Mouse (Mus musculus) left cerebral cortex, postnatal 4 days (tissue): Measurements from ENCODE around the gene Tacc2. TPM values are rescaled to one million over a fixed set of nuclear protein-coding genes. Genes with fewer than 3 reads are reported as not detected.
"Not testable (repeated sequence)": the region's sequence is repeated elsewhere in the genome, so short reads cannot be mapped to it uniquely, and the experiment has no call there.

Experiments
- DNase-seq: peaks from one replicate; pipeline ENCODE4 v3.0.0-alpha.2; 2022
- intact Hi-C: fragments of 180-260 bp; cut with DNase I; formaldehyde crosslinking; loops from one replicate; pipeline ENCODE4 v1.15.1; 2025
- total RNA-seq, 2 experiments: library from RNA; stranded (reverse); gene quantifications; 2 replicates each; pipeline ENCODE4 v1.2.3; 2021

Gene Tacc2
- total RNA-seq = 100 to 1,000 TPM; 101 to 102 TPM

DNA sequence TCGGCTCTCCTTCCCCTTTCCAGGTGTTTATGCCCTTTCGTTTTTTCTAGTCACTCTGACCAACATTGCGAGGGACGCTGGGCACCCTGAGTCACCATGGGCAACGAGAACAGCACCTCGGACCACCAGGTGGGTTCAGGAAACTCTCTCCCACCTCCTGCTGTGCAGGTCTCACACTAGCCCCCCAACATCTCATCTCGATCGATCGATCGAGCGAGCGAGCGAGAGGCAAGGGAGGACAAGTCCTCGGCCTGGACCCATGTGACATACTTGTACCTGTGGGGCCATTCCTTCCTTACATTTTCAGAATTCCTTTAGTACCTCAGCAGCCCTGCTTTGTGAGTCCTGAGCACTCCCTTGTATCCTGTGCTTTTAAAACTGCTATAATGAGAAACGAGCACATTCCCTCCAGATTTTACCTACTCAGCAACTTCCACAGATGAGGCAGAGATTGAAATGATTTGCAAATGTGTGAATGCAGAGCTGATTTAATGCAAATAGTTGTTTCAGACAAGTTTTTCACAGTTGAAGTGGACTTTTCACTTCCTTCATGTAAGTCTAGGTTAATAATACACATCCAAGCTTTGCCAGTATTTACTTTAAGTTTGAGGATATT is at the start of gene Tacc2:
Gene Tacc2, plus strand, starts transcription at position 51 of the 616 bp plus-strand sequence.
- intact Hi-C loops = no loop called here
- no peak for DNase-seq

- intact Hi-C loops = loop anchor here (10.0 kb wide), 1 partner anchor 234 kb away; no protein-coding TSS in a partner anchor
- not testable (repeated sequence) for DNase-seq
These were observed 46.1 kb upstream of the Tacc2 start for GRCm38 (mm10) chr7:130531138-130531537.

- DNase-seq = peak; percentile 90
- intact Hi-C loops = loop anchor here (10.0 kb wide), 1 partner anchor 231 kb away; no protein-coding TSS in a partner anchor
These were observed 43.6 kb upstream of the Tacc2 start for GRCm38 (mm10) chr7:130533316-130534260.

DNA sequence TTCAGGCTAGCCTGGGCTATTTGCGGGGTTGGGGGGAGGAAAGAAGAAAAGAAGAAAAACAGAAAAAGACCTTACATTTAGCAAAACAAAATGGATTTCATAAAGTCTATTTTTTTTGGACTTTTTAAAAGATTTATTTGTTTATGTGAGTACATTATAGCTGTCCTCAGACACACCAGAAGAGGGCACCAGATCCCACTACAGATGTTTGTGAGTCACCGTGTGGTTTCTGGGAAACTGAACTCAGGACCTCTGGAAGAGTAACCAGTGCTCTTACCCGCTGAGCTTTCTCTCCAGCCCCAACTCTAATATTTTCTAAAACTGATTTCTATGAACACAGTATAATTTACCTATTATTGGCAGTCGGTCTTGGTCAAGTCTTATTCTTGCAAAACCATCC is 42.1 kb upstream of the Tacc2 start:
- DNase-seq = no peak
- intact Hi-C loops = loop anchor here (10.0 kb wide), 1 partner anchor 230 kb away; no protein-coding TSS in a partner anchor

DNA sequence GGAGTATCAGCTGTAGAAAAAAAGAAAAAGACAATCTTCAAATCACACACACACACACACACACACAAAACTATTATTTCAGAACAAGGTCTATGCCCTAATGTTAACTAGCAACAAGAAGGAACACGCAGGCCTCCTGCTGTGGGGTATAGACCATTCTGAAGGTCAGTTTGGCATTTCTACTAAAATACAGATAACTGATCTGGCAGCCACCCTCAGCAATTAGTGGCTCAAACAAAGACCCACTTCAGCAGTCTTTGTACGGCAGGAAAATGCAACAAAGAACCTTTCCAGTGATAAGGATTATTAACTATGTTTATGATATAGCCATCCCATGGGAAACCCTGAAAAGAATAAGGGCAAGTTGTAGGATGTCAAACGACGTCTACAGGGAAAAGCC is 40.2 kb upstream of the Tacc2 start:
- intact Hi-C loops = loop anchor here (10.0 kb wide), 1 partner anchor 228 kb away; no protein-coding TSS in a partner anchor
- DNase-seq = no peak

DNA sequence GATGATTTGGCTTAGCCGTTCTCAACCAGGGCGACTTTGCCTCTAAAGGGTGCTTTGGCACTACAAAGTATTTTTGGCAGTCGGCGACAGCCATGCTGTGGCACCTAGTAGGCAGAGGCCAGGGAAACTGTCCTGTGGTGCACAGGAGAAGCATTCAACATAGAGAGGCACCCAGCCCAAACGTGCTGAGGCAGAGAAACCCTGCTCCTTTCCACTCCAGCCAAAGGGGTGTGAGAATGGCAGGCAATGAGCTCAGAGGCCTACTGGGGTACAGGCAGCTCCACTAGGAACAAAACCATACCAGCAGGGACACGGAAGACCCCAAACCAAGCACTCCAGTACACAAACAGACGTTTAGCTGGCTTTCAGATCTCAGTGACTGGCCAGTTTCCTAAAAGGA is 37.1 kb upstream of the Tacc2 start:
- DNase-seq = no peak
- intact Hi-C loops = no loop called here

DNA sequence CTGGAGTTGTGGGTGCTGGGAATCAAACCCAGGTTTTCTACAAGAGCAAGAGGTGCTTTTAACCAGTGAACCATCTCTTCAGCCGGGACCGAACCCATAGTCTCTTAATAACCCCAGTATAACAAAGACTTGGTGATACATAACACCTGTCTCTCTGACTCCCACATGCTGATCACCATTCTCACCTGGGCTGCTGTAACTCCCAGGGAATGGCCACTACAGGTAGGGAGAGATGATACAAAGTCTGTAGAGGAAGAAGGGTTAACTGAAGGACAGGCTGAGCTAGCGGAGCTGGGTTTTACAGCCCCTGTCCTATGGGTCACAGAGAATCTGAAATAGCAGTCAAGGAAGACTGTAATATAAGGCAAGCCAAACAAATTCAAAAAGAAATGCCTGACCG is 34.1 kb upstream of the Tacc2 start:
- intact Hi-C loops = no loop called here
- no peak for DNase-seq

GRCm38 (mm10) chr7:130545401-130545800 is 31.8 kb upstream of the Tacc2 start:
- intact Hi-C loops = no loop called here
- DNase-seq = no peak

DNA sequence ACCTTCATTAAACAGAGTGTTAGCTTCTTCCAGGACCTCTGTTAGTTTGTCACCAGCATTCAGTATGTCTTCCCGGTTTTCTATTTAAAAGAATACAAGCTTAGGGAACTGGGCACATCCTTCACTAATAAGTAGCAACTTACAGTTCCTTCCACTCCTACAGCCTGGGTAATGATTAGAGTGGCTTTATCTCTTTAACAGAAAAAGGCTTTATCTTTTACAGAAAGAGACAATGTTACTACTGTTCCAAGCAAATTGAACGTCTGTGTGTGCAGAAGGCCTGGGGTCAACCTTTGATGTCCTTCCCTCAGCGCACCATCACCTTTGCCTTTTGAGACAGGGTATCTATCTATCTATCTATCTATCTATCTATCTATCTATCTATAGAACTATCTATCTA is 31.3 kb upstream of the Tacc2 start:
- intact Hi-C loops = no loop called here
- no peak for DNase-seq

GRCm38 (mm10) chr7:130546421-130546790 is 30.8 kb upstream of the Tacc2 start:
- DNase-seq = no peak

GRCm38 (mm10) chr7:130546791-130547484 is 30.3 kb upstream of the Tacc2 start:
- DNase-seq = peak; percentile 94
- intact Hi-C loops = no loop called here

More at GRCm38 (mm10) chr7:130546421-130546790, 30.8 kb upstream of the Tacc2 start:
- intact Hi-C loops = no loop called here

- DNase-seq = no peak
- intact Hi-C loops = no loop called here
These were observed 29.5 kb upstream of the Tacc2 start for GRCm38 (mm10) chr7:130547635-130548175.

DNA sequence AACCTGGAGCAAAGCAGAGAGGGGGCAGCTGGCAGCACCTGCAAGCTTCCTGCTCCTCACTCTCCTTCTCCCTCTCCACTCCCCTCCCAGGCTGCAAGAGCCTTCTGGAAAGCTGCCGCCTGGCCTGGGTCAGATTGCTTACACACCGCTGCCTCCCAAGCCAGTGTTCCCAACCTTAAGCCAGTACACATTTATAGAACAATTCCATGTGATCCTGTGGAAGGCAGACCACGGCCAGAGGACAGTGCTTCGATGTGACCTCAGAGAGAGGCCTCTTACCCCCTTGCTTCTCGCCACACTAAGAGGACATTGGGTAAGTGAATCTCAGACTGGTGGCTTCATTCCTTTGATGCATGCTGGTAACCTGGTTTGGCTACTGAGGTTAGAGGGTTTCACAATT is 24.5 kb upstream of the Tacc2 start:
- DNase-seq = peak; percentile 65
- intact Hi-C loops = no loop called here

GRCm38 (mm10) chr7:130553321-130553720 is 23.9 kb upstream of the Tacc2 start:
- intact Hi-C loops = no loop called here

GRCm38 (mm10) chr7:130555597-130555996 is 21.6 kb upstream of the Tacc2 start:
- intact Hi-C loops = no loop called here

More at GRCm38 (mm10) chr7:130553321-130553720, 23.9 kb upstream of the Tacc2 start:
- no peak for DNase-seq

DNA sequence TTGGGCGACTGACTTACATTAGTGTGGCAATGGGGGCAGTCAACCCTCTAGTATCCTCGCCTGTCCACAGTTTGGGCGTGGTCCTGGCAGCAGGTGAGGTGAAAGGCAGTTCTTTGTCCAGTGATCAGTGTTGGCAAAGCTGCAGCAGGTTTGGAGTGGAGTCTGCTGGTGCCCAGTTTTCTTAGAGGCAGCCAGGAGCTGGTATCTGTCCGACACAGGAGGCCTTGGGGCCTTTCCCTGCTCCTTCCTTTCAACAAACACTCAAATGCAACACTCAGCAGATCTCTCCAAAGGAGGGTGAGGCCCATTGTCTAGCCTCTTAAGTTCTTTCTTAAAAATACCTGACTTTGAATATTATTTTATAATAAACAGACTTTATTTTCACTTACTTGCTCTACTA is 18.6 kb upstream of the Tacc2 start:
- intact Hi-C loops = no loop called here
- DNase-seq = no peak

More at GRCm38 (mm10) chr7:130555597-130555996, 21.6 kb upstream of the Tacc2 start:
- DNase-seq = no peak

GRCm38 (mm10) chr7:130560933-130561332 is 16.3 kb upstream of the Tacc2 start:
- DNase-seq = no peak
- intact Hi-C loops = no loop called here

GRCm38 (mm10) chr7:130563276-130563675 is 14.0 kb upstream of the Tacc2 start:
- intact Hi-C loops = no loop called here
- DNase-seq = no peak

GRCm38 (mm10) chr7:130563880-130564279 is 13.4 kb upstream of the Tacc2 start:
- intact Hi-C loops = no loop called here
- no peak for DNase-seq

DNA sequence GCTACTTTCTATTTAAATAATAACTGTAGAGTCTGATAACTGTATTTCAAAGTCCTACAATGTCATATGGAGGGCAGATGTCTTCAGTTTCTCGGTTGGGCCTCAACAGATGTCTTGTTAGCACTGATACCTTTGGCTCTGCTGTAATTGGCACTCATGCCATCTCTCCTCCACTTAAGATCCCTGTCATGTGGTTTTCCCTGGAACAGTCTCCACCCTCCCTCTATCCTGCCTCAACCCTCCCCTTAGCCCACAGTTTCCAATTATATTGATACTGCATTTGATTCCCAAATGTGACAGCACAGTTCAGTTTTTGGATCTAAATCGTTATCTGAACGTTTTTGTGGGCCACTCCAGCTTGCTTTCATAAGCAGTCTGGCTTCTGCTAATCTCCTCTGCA is 12.6 kb upstream of the Tacc2 start:
- intact Hi-C loops = no loop called here
- DNase-seq = no peak
